Mouse (Mus musculus): ENCODE data around the gene Serpinb1a.

- TF ChIP-seq CTCF (IDR thresholded peaks at IDR 0.05; ENCODE audit: low read depth) (no peak), EP300 (IDR thresholded peaks at IDR 0.05; ENCODE audit: low read depth) (no peak)
These were observed 17.9 kb upstream of the Serpinb1a start for GRCm38 (mm10) chr13:32868843-32869242.

Measured in heart, postnatal 0 days (tissue).